Mouse (Mus musculus) kidney, postnatal 4 days (tissue): ENCODE results near the gene Ift80.
"Not testable (repeated sequence)": the region's sequence is repeated elsewhere in the genome, so short reads cannot be mapped to it uniquely, and the experiment has no call there.

ENCODE experiments used
- DNase-seq, 2 experiments: peaks; one replicate each; pipeline ENCODE4 v3.0.0; 2021; ENCODE audit warnings: mixed read lengths in 2 of 2

Ift80 gene

GRCm38 (mm10) chr3:68928619-68929018 lies 75.8 kb downstream of the Ift80 start:
- DNase-seq: peak in 1 of 2 experiments; percentile 15

- DNase-seq: no peak
Measured at GRCm38 (mm10) chr3:68907509-68907908, 96.9 kb downstream of the Ift80 start.

GRCm38 (mm10) chr3:68904902-68905778 lies 99.2 kb downstream of the Ift80 start:
- DNase-seq: no peak

- DNase-seq: not testable (repeated sequence)
Measured at GRCm38 (mm10) chr3:68902636-68903035, 101.7 kb downstream of the Ift80 start.

GRCm38 (mm10) chr3:68897154-68897553 lies 107.2 kb downstream of the Ift80 start:
- no peak for DNase-seq

- no peak for DNase-seq
Measured at GRCm38 (mm10) chr3:68895426-68895825, 108.9 kb downstream of the Ift80 start.

- no peak for DNase-seq
Measured at GRCm38 (mm10) chr3:68886845-68887244, 117.5 kb downstream of the Ift80 start.

- DNase-seq: no peak
Measured at GRCm38 (mm10) chr3:68874079-68874478, 130.3 kb downstream of the Ift80 start.

- DNase-seq: peak in 1 of 2 experiments; percentile 14
Measured at GRCm38 (mm10) chr3:68870568-68870950, 133.8 kb downstream of the Ift80 start.

- peak; percentile 59 to 75 for DNase-seq
Measured at GRCm38 (mm10) chr3:68869691-68870567, 134.4 kb downstream of the Ift80 start.

- DNase-seq: peak; percentile 60 to 72
Measured at GRCm38 (mm10) chr3:68869211-68869690, 135.1 kb downstream of the Ift80 start, which contains the start of gene 1110032F04Rik. 1110032F04Rik (plus strand) TSS chr3:68869586.

- DNase-seq: no peak
Measured at GRCm38 (mm10) chr3:68852414-68852813, 152.0 kb downstream of the Ift80 start.

GRCm38 (mm10) chr3:68848323-68848722 lies 156.0 kb downstream of the Ift80 start:
- DNase-seq: no peak

GRCm38 (mm10) chr3:68844025-68844424 lies 160.3 kb downstream of the Ift80 start:
- DNase-seq: no peak
